Mouse (Mus musculus): ENCODE results near the gene Tmem39a.
A peak's percentile ranks its signal among the peaks of the same experiment; 100 is the strongest.

The Tmem39a gene

GRCm38 (mm10) chr16:38558221-38558748 is at the start of gene Tmem39a:
Gene Tmem39a (plus strand): TSS chr16:38558698.
- DNase-seq (ENCODE audit: low spot score): no peak

GRCm38 (mm10) chr16:38510846-38511245 is 47.7 kb upstream of the Tmem39a start:
- no peak for DNase-seq (ENCODE audit: low spot score)

GRCm38 (mm10) chr16:38519140-38519539 is 39.4 kb upstream of the Tmem39a start:
- DNase-seq (ENCODE audit: low spot score): no peak

- no peak for DNase-seq (ENCODE audit: low spot score)
Observed at GRCm38 (mm10) chr16:38521211-38521987, 37.1 kb upstream of the Tmem39a start.

GRCm38 (mm10) chr16:38522129-38523084 is 36.1 kb upstream of the Tmem39a start, which contains the start of gene Timmdc1:
Gene Timmdc1 (minus strand): TSS chr16:38522663.
- DNase-seq (ENCODE audit: low spot score): peak; percentile 97

- peak; percentile 69 for DNase-seq (ENCODE audit: low spot score)
Observed at GRCm38 (mm10) chr16:38526264-38526663, 32.2 kb upstream of the Tmem39a start.

- peak; percentile 77 for DNase-seq (ENCODE audit: low spot score)
Observed at GRCm38 (mm10) chr16:38536544-38537146, 21.9 kb upstream of the Tmem39a start.

- DNase-seq (ENCODE audit: low spot score): no peak
Observed at GRCm38 (mm10) chr16:38538716-38539380, 19.6 kb upstream of the Tmem39a start.

- DNase-seq (ENCODE audit: low spot score): no peak
Observed at GRCm38 (mm10) chr16:38548000-38548399, 10.5 kb upstream of the Tmem39a start.

- DNase-seq (ENCODE audit: low spot score): peak; percentile 52
Observed at GRCm38 (mm10) chr16:38549479-38550396, 8.8 kb upstream of the Tmem39a start, which contains the start of gene Poglut1. Gene Poglut1 (minus strand): TSS chr16:38550258.

GRCm38 (mm10) chr16:38555988-38556387 is 2.5 kb upstream of the Tmem39a start:
- DNase-seq (ENCODE audit: low spot score): no peak

- peak; percentile 92 for DNase-seq (ENCODE audit: low spot score)
Observed at GRCm38 (mm10) chr16:38562131-38562967, 3.9 kb downstream of the Tmem39a start.

- no peak for DNase-seq (ENCODE audit: low spot score)
Observed at GRCm38 (mm10) chr16:38562968-38563327, 4.5 kb downstream of the Tmem39a start.

- DNase-seq (ENCODE audit: low spot score): no peak
Observed at GRCm38 (mm10) chr16:38563516-38563915, 5.0 kb downstream of the Tmem39a start.

GRCm38 (mm10) chr16:38568192-38568591 is 9.7 kb downstream of the Tmem39a start:
- DNase-seq (ENCODE audit: low spot score): no peak

GRCm38 (mm10) chr16:38571481-38571880 is 13.0 kb downstream of the Tmem39a start:
- no peak for DNase-seq (ENCODE audit: low spot score)

GRCm38 (mm10) chr16:38584761-38585160 is 26.3 kb downstream of the Tmem39a start:
- no peak for DNase-seq (ENCODE audit: low spot score)

GRCm38 (mm10) chr16:38585186-38585585 is 26.7 kb downstream of the Tmem39a start:
- no peak for DNase-seq (ENCODE audit: low spot score)

GRCm38 (mm10) chr16:38587163-38587562 is 28.7 kb downstream of the Tmem39a start:
- no peak for DNase-seq (ENCODE audit: low spot score)

All from c-Kit-positive CD71-positive TER-119-positive erythroid progenitor cells, embryonic 14.5 days (primary cell).